Mouse (Mus musculus): ENCODE measurements around the gene Hsd11b2. TPM values are rescaled to one million over a fixed set of nuclear protein-coding genes. Genes with fewer than 3 reads are reported as not detected.
A peak's percentile ranks its signal among the peaks of the same experiment; 100 is the strongest.

The Hsd11b2 gene
- polyA plus RNA-seq, 1 experiment: not detected

DNA sequence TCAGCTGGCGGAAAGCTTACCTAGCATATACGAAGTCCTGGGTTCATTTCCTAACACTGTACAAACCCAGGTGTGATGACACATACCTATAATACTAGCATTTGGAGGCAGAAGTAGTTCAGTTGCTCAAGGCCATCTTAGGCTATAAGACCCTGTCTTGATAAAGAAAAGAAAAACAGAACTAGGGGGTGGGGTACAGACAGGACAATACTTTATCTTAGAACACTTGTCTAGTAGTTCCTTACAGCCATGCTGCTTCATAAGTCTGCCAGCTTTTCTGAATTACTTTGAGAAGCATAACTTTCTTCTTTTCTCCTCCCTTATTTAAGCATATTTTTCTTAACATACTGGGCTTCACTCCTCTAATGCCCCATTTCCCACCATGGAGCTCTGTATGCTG, 24.3 kb downstream of the Hsd11b2 start:
- TF ChIP-seq CTCF (IDR thresholded peaks at IDR 0.05; ENCODE audit: insufficient read depth, low read depth, low read length): no peak
- TF ChIP-seq POLR2A (IDR thresholded peaks at IDR 0.05; ENCODE audit: insufficient read depth, low read depth, low read length): no peak
- no peak overlapping the region for H3K27ac ChIP-seq (ENCODE audit: insufficient read depth, low read depth, low read length)
- 94% methylated on average over 2 of the region's 2 CpGs for WGBS
- no peak overlapping the region for H3K4me3 ChIP-seq (ENCODE audit: insufficient read depth, low read depth, low read length)
- peaks cover 21% of the 10 kb centered on the region for H3K4me1 ChIP-seq (ENCODE audit: control insufficient read depth, insufficient read depth, low read length)

- no peak overlapping the region for H3K27ac ChIP-seq (ENCODE audit: insufficient read depth, low read depth, low read length)
- WGBS: 38% methylated on average over 1 of the region's 1 CpGs
- no peak overlapping the region for H3K4me3 ChIP-seq (ENCODE audit: insufficient read depth, low read depth, low read length)
- no peak for TF ChIP-seq POLR2A (IDR thresholded peaks at IDR 0.05; ENCODE audit: insufficient read depth, low read depth, low read length)
- TF ChIP-seq CTCF (IDR thresholded peaks at IDR 0.05; ENCODE audit: insufficient read depth, low read depth, low read length): no peak
- peaks cover 21% of the 10 kb centered on the region for H3K4me1 ChIP-seq (ENCODE audit: control insufficient read depth, insufficient read depth, low read length)
Observed at GRCm38 (mm10) chr8:105543703-105544102, 25.1 kb downstream of the Hsd11b2 start.

GRCm38 (mm10) chr8:105544544-105545205, 26.1 kb downstream of the Hsd11b2 start:
- 26% methylated on average over 7 of the region's 7 CpGs for WGBS
- Histone ChIP-seq H3K4me3 (ENCODE audit: insufficient read depth, low read depth, low read length) (no peak overlapping the region), H3K4me1 (ENCODE audit: control insufficient read depth, insufficient read depth, low read length) (peaks cover 21% of the 10 kb centered on the region), H3K27ac (ENCODE audit: insufficient read depth, low read depth, low read length) (0 out of 2 replicates have a peak overlapping the region, but pooled peaks have one; percentile 12)
- TF ChIP-seq CTCF (IDR thresholded peaks at IDR 0.05; ENCODE audit: insufficient read depth, low read depth, low read length) (no peak), POLR2A (IDR thresholded peaks at IDR 0.05; ENCODE audit: insufficient read depth, low read depth, low read length) (no peak)

- TF ChIP-seq CTCF (IDR thresholded peaks at IDR 0.05; ENCODE audit: insufficient read depth, low read depth, low read length): no peak
- no peak for TF ChIP-seq POLR2A (IDR thresholded peaks at IDR 0.05; ENCODE audit: insufficient read depth, low read depth, low read length)
- H3K27ac ChIP-seq (ENCODE audit: insufficient read depth, low read depth, low read length): 0 out of 2 replicates have a peak overlapping the region, but pooled peaks have one; percentile 12
- no peak overlapping the region for H3K4me3 ChIP-seq (ENCODE audit: insufficient read depth, low read depth, low read length)
- peaks cover 21% of the 10 kb centered on the region for H3K4me1 ChIP-seq (ENCODE audit: control insufficient read depth, insufficient read depth, low read length)
- 55% methylated on average over 3 of the region's 3 CpGs for WGBS
Observed at GRCm38 (mm10) chr8:105545249-105545648, 26.7 kb downstream of the Hsd11b2 start.

DNA sequence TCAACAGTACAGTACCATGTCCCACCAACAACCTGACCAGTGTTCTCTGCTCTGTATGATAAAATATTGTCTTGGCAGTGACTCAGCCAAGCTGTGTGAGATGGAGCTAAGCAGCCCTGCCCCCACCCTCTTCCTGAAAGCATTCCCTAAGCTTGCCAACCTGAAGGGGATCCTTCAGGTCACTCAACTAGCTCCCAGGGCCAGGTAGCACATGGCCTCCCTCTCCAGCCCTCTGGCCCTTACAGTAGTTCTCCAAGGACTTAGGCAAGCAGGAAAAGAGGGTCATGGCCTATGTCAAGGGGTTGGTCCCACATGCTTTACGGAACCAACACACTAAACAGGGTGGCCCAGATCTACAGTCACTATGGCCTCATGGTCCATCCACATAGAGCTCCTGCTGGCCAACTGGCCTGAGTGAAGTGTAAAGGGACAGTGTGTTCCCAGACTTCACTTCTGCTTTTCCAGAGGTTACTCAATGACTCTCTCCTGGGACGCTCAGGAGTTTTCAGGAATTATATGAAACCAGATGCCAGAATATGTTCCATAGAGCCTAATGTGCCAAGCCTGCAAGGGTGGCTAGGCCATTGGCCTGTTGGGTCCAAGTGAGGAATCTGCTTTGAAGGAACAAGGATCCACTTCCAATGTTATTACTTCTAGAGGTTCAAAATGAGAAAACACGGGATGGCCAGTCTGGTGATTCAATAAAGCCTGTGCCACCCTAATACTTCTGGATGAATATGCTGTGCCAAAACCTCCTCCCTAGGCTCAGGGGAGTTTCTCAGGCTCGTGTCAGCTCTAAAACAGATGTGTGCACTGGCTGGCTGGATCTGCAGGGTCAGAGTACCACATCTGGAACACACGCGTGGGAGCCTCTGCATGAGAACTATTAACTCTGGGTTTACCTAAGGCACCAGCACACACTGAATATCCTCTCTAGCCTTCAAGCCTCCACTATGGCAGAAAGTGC, 28.1 kb downstream of the Hsd11b2 start:
- WGBS: 77% methylated on average over 6 of the region's 6 CpGs
- no peak overlapping the region for H3K27ac ChIP-seq (ENCODE audit: insufficient read depth, low read depth, low read length)
- H3K4me3 ChIP-seq (ENCODE audit: insufficient read depth, low read depth, low read length): no peak overlapping the region
- peaks cover 21% of the 10 kb centered on the region for H3K4me1 ChIP-seq (ENCODE audit: control insufficient read depth, insufficient read depth, low read length)
- TF ChIP-seq CTCF (IDR thresholded peaks at IDR 0.05; ENCODE audit: insufficient read depth, low read depth, low read length): no peak
- TF ChIP-seq POLR2A (IDR thresholded peaks at IDR 0.05; ENCODE audit: insufficient read depth, low read depth, low read length): no peak

DNA sequence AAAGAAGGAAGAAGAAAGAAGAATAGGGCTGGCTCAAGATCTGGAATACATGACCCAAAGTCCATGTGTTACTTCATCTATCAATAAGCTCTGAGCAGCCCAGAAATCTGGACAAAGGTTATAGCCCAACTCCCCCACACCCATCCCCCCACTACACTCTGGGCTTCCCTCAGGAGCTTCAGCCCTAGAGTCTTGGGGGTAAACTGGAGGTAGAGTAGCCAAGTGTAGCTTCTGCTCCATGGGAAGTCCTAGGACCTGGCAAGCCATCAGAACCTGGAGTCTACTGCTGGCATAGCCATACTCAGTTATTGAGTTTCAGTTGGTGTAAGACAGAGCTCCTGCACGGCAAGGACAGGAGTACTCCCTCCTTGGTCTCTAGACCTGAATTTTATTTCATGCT, 31.0 kb downstream of the Hsd11b2 start:
- WGBS: 93% methylated on average over 1 of the region's 1 CpGs
- TF ChIP-seq POLR2A (IDR thresholded peaks at IDR 0.05; ENCODE audit: insufficient read depth, low read depth, low read length) (no peak), CTCF (IDR thresholded peaks at IDR 0.05; ENCODE audit: insufficient read depth, low read depth, low read length) (no peak)

GRCm38 (mm10) chr8:105550083-105550482, 31.5 kb downstream of the Hsd11b2 start:
- Histone ChIP-seq H3K4me1 (ENCODE audit: control insufficient read depth, insufficient read depth, low read length) (peaks cover 12% of the 10 kb centered on the region), H3K4me3 (ENCODE audit: insufficient read depth, low read depth, low read length) (no peak overlapping the region), H3K27ac (ENCODE audit: insufficient read depth, low read depth, low read length) (no peak overlapping the region)
- WGBS: 71% methylated on average over 2 of the region's 2 CpGs
- TF ChIP-seq POLR2A (IDR thresholded peaks at IDR 0.05; ENCODE audit: insufficient read depth, low read depth, low read length) (no peak), CTCF (IDR thresholded peaks at IDR 0.05; ENCODE audit: insufficient read depth, low read depth, low read length) (no peak)

More for the DNA sequence above, 31.0 kb downstream of the Hsd11b2 start:
- Histone ChIP-seq H3K4me3 (ENCODE audit: insufficient read depth, low read depth, low read length) (no peak overlapping the region), H3K27ac (ENCODE audit: insufficient read depth, low read depth, low read length) (no peak overlapping the region), H3K4me1 (ENCODE audit: control insufficient read depth, insufficient read depth, low read length) (peaks cover 18% of the 10 kb centered on the region)

DNA sequence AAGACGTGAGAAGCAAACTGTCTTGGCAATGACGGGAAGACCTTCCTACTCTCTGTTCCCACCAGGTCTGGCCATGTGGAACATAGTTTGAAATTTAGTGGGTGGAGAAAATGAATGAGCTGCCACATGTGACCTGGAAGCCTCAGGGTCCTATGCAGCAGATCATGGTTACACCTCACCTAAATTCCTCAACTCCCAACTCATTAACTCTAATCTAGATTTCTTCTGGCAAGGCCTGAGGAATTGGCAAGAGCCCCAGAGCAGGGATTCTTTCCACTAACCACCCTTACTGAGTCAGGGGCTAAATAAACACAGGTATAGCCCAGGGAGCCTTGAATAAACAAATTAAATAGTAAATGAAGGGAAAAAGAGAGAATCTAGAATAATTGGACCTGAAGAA, 33.5 kb downstream of the Hsd11b2 start:
- TF ChIP-seq CTCF (IDR thresholded peaks at IDR 0.05; ENCODE audit: insufficient read depth, low read depth, low read length) (no peak), POLR2A (IDR thresholded peaks at IDR 0.05; ENCODE audit: insufficient read depth, low read depth, low read length) (no peak)
- Histone ChIP-seq H3K27ac (ENCODE audit: insufficient read depth, low read depth, low read length) (no peak overlapping the region), H3K4me1 (ENCODE audit: control insufficient read depth, insufficient read depth, low read length) (no peaks in the 10 kb centered on the region), H3K4me3 (ENCODE audit: insufficient read depth, low read depth, low read length) (no peak overlapping the region)
- WGBS: 90% methylated on average over 2 of the region's 2 CpGs

GRCm38 (mm10) chr8:105552824-105553223, 34.3 kb downstream of the Hsd11b2 start:
- no peaks in the 10 kb centered on the region for H3K4me1 ChIP-seq (ENCODE audit: control insufficient read depth, insufficient read depth, low read length)
- 76% methylated on average over 1 of the region's 1 CpGs for WGBS
- H3K27ac ChIP-seq (ENCODE audit: insufficient read depth, low read depth, low read length): no peak overlapping the region
- TF ChIP-seq CTCF (IDR thresholded peaks at IDR 0.05; ENCODE audit: insufficient read depth, low read depth, low read length): no peak
- TF ChIP-seq POLR2A (IDR thresholded peaks at IDR 0.05; ENCODE audit: insufficient read depth, low read depth, low read length): no peak
- no peak overlapping the region for H3K4me3 ChIP-seq (ENCODE audit: insufficient read depth, low read depth, low read length)
